Mouse (Mus musculus): Measurements from ENCODE around the gene Serpinb1c. TPM values are rescaled to one million over a fixed set of nuclear protein-coding genes. Genes with fewer than 3 reads are reported as not detected.
A peak's percentile ranks its signal among the peaks of the same experiment; 100 is the strongest.
"Not testable (repeated sequence)": the region's sequence is repeated elsewhere in the genome, so short reads cannot be mapped to it uniquely, and the experiment has no call there.

Gene Serpinb1c
- polyA plus RNA-seq (2012; fragmentation: generic; extraction: Trizol): 0.04 TPM
- long read RNA-seq, experiment 1: 0 reads
- long read RNA-seq, experiment 2: 0 reads

DNA sequence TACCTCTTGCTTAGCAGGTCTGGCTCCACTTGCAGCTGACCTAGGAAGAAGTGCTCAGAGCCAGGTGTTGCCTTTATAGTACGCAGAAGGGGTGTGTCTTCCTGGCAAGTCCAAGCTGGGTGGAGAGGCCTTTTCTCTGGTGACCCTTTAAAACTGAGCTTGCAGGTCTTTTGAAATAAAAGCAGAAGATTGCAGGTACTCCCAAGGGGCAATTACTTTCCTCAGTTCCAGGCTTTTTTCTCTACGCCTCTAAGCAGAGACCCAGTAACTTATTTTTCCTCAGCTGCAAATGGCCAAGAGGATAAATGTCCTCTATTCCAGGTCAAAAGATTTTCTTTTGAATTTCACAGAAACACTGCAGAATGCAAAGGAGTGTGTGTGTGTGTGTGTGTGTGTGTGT is at the start of gene Serpinb1c:
Gene Serpinb1c, minus strand, starts transcription at position 101 of the 400 bp plus-strand sequence.
- no peak within 1 kb of the TSS for H3K4me3 ChIP-seq (ENCODE audit: insufficient read depth, poor library complexity, severe bottlenecking)
- H3K27me3 ChIP-seq (ENCODE audit: control insufficient read depth, insufficient read depth, insufficient read length): no peaks in the 10 kb centered on the region
- H3K79me2 ChIP-seq (ENCODE audit: control insufficient read depth, insufficient read depth): no peaks in the 10 kb centered on the region
- no peak within 1 kb of the TSS for H3ac ChIP-seq (ENCODE audit: control insufficient read depth, insufficient read length, low read depth)
- no peaks in the 10 kb centered on the region for H3K36me3 ChIP-seq (ENCODE audit: control insufficient read depth, insufficient read depth)
- H3K79me3 ChIP-seq (ENCODE audit: low read depth): no peaks in the 10 kb centered on the region
- no peak for TF ChIP-seq MYOG (IDR thresholded peaks at IDR 0.05; ENCODE audit: control insufficient read depth, extremely low read depth, insufficient read length)

DNA sequence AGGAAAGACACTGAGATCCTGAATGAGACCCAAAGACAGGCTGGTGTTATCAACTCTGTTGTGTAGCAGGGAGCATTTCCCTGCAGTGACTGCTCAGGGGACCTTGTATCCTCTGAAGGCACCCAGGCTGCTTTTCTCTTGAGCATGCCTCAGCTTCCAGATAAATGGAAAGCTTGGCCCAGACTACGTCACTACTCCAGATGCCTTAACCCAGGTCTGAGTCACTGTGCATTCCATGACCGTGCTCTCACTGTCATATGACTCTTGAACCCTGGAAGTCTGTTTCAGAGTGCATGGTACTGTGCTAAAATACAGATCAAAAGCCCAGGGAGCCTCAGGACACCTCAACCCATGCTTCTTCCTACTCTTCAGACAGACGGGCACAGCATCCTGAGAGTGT is 41.2 kb upstream of the Serpinb1c start:
- not testable (repeated sequence) for H3K4me3 ChIP-seq (ENCODE audit: insufficient read depth, poor library complexity, severe bottlenecking); H3K79me2 ChIP-seq (ENCODE audit: control insufficient read depth, insufficient read depth)
- TF ChIP-seq USF1 (IDR thresholded peaks at IDR 0.05; ENCODE audit: low read depth): peak; percentile 60

GRCm38 (mm10) chr13:32938275-32938674 is 40.3 kb upstream of the Serpinb1c start:
- not testable (repeated sequence) for H3K4me3 ChIP-seq (ENCODE audit: insufficient read depth, poor library complexity, severe bottlenecking); H3ac ChIP-seq (ENCODE audit: control insufficient read depth, insufficient read length, low read depth); H3K27me3 ChIP-seq (ENCODE audit: control insufficient read depth, insufficient read depth, insufficient read length); H3K79me2 ChIP-seq (ENCODE audit: control insufficient read depth, insufficient read depth); H3K79me3 ChIP-seq (ENCODE audit: low read depth); H3K36me3 ChIP-seq (ENCODE audit: control insufficient read depth, insufficient read depth)

More for the DNA sequence above, 41.2 kb upstream of the Serpinb1c start:
- H3ac ChIP-seq (ENCODE audit: control insufficient read depth, insufficient read length, low read depth); H3K27me3 ChIP-seq (ENCODE audit: control insufficient read depth, insufficient read depth, insufficient read length); H3K79me3 ChIP-seq (ENCODE audit: low read depth); H3K36me3 ChIP-seq (ENCODE audit: control insufficient read depth, insufficient read depth): not testable (repeated sequence)

- Histone ChIP-seq H3K36me3 (ENCODE audit: control insufficient read depth, insufficient read depth) (no peaks in the 10 kb centered on the region), H3K79me3 (ENCODE audit: low read depth) (no peaks in the 10 kb centered on the region), H3K27me3 (ENCODE audit: control insufficient read depth, insufficient read depth, insufficient read length) (no peaks in the 10 kb centered on the region), H3ac (ENCODE audit: control insufficient read depth, insufficient read length, low read depth) (no peak overlapping the region), H3K4me3 (ENCODE audit: insufficient read depth, poor library complexity, severe bottlenecking) (no peak overlapping the region), H3K79me2 (ENCODE audit: control insufficient read depth, insufficient read depth) (no peaks in the 10 kb centered on the region)
- TF ChIP-seq CEBPB (IDR thresholded peaks at IDR 0.05; ENCODE audit: low read depth) (no peak), MAX (IDR thresholded peaks at IDR 0.05) (no peak), MYOD1 (IDR thresholded peaks at IDR 0.05; ENCODE audit: control insufficient read depth, insufficient read length, low read depth) (no peak), CTCF (IDR thresholded peaks at IDR 0.05; ENCODE audit: control insufficient read depth, insufficient read depth, insufficient read length) (no peak), USF1 (IDR thresholded peaks at IDR 0.05; ENCODE audit: low read depth) (no peak), MYOG (IDR thresholded peaks at IDR 0.05; ENCODE audit: control insufficient read depth, extremely low read depth, insufficient read length) (no peak), FOSL1 (IDR thresholded peaks at IDR 0.05; ENCODE audit: insufficient read depth, low read length, poor library complexity, severe bottlenecking) (no peak)
These were observed 36.8 kb upstream of the Serpinb1c start for GRCm38 (mm10) chr13:32934706-32935381.

DNA sequence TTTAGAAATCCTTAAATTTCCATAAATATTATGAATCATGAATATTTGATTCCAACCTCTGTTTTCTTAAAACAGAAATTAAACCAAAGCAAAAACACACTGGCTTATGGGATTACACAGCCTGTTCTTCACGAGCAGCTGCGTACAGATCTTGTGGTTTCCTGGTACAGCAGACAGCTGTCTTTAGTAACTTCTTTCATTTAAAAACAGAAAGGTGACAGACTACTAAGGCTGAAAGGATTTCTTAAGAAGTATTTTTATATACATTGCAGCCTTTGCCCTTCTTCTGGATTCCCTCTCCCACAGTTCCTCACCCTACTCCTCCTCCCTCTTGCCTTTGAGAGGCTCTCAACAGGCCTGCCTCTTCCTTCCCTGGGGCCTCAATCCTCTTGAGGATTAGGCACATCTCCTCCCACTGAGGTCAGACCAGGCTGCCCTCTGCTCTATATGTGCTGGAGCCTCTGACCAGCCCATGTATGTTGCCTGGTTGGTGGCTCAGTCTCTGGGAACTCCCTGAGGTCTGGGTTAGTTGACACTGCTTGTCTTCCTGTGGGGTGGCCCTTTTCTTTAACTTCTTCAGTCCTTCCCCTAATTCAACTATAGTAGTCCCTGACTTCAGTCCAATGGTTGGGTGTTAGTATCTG is 31.2 kb upstream of the Serpinb1c start:
- no peaks in the 10 kb centered on the region for H3K27me3 ChIP-seq (ENCODE audit: control insufficient read depth, insufficient read depth, insufficient read length)
- no peaks in the 10 kb centered on the region for H3K79me2 ChIP-seq (ENCODE audit: control insufficient read depth, insufficient read depth)
- H3K36me3 ChIP-seq (ENCODE audit: control insufficient read depth, insufficient read depth): no peaks in the 10 kb centered on the region
- no peak overlapping the region for H3ac ChIP-seq (ENCODE audit: control insufficient read depth, insufficient read length, low read depth)
- no peaks in the 10 kb centered on the region for H3K79me3 ChIP-seq (ENCODE audit: low read depth)
- TF ChIP-seq MYOD1 (IDR thresholded peaks at IDR 0.05; ENCODE audit: control insufficient read depth, insufficient read length, low read depth) (peak; percentile 76), CEBPB (IDR thresholded peaks at IDR 0.05; ENCODE audit: low read depth) (no peak)
- no peak overlapping the region for H3K4me3 ChIP-seq (ENCODE audit: insufficient read depth, poor library complexity, severe bottlenecking)

DNA sequence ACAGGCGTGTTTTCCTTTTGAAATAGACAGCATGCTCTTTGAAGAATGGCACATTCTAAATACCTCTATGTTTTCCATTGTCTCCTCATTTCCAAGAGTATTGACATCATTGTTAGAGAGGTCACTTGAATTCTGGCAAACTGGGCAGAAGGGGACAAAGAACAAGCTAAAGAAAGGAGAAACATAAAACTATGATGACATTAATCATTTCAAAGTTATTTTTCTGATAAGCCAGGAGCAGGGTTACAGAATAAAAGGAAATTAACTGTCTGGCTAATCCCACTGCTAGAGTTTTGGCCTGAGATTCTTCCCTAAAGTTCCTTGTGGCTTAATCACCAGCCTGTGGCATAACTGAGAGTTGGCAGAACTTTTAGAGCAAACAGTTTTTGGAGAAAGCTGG is 29.2 kb upstream of the Serpinb1c start:
- H3K79me2 ChIP-seq (ENCODE audit: control insufficient read depth, insufficient read depth): no peaks in the 10 kb centered on the region
- TF ChIP-seq USF1 (IDR thresholded peaks at IDR 0.05; ENCODE audit: low read depth) (no peak), FOSL1 (IDR thresholded peaks at IDR 0.05; ENCODE audit: insufficient read depth, low read length, poor library complexity, severe bottlenecking) (no peak), CEBPB (IDR thresholded peaks at IDR 0.05; ENCODE audit: low read depth) (no peak)
- H3K4me3 ChIP-seq (ENCODE audit: insufficient read depth, poor library complexity, severe bottlenecking): no peak overlapping the region
- H3K36me3 ChIP-seq (ENCODE audit: control insufficient read depth, insufficient read depth): no peaks in the 10 kb centered on the region
- no peaks in the 10 kb centered on the region for H3K27me3 ChIP-seq (ENCODE audit: control insufficient read depth, insufficient read depth, insufficient read length)
- H3K79me3 ChIP-seq (ENCODE audit: low read depth): no peaks in the 10 kb centered on the region
- H3ac ChIP-seq (ENCODE audit: control insufficient read depth, insufficient read length, low read depth): no peak overlapping the region

- H3K79me2 ChIP-seq (ENCODE audit: control insufficient read depth, insufficient read depth): no peaks in the 10 kb centered on the region
- H3ac ChIP-seq (ENCODE audit: control insufficient read depth, insufficient read length, low read depth): peak overlapping the region; percentile 34
- H3K4me3 ChIP-seq (ENCODE audit: insufficient read depth, poor library complexity, severe bottlenecking): no peak overlapping the region
- no peak for TF ChIP-seq MYOG (IDR thresholded peaks at IDR 0.05; ENCODE audit: control insufficient read depth, extremely low read depth, insufficient read length)
- no peak for TF ChIP-seq CTCF (IDR thresholded peaks at IDR 0.05; ENCODE audit: control insufficient read depth, insufficient read depth, insufficient read length)
- H3K27me3 ChIP-seq (ENCODE audit: control insufficient read depth, insufficient read depth, insufficient read length): no peaks in the 10 kb centered on the region
- H3K79me3 ChIP-seq (ENCODE audit: low read depth): no peaks in the 10 kb centered on the region
- H3K36me3 ChIP-seq (ENCODE audit: control insufficient read depth, insufficient read depth): no peaks in the 10 kb centered on the region
These were observed 28.6 kb upstream of the Serpinb1c start for GRCm38 (mm10) chr13:32926661-32927060.
